Mouse (Mus musculus) T-helper 1 cell (primary cell): ENCODE measurements around the gene Gna11.

ENCODE experiments used
- in situ Hi-C: fragments of 300-600 bp; cut with MboI, MseI; formaldehyde crosslinking; loops from one replicate; pipeline ENCODE4 v1.15.1; 2025; ENCODE audit warnings: high pct_unique_total_duplicates

Gene Gna11

DNA sequence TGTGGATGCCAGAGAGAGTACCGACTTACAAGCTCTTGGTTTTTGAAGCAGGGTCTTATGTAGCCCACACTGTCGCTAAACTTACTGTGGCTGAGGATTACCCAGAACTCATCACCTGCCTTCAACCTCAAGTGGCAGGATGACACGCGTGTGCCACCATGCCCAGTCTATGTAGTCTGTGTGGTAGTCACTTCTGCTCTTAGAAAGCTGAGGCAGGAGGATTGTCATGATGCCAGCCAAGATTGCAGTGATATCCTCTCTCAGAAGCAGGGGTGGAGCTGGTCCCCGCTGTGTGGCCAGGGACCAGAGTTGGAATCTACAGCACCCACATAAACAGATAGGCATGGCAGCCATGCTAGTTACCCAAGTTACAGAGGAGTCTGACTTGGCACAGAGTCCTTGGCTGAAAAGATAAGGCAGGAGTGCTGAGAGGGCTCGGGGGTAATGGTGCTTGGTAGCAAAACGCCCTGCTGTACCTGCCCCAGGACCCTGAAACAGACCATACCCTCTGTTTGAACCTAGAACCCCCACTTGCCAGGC lies 59.4 kb downstream of the Gna11 start:
- in situ Hi-C loops = no loop called here

DNA sequence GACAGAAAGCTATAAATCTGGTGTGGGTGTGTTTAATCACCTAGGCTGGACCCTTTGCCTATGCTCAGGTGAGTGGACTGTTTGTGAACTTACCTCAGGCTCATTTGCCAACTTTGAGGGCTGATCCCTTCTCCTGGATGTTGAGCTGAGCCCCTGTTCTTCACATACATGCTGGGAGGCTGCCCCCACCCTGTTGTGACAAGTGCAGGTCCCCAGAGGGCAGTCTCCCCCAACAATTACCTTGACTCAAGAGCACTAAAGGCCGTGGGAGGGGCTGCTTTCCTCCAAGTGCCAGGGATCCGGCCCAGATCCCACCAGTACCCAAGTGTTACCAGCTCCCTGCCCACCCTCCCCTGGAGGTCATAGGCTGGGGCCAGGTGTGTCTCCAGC lies 59.9 kb downstream of the Gna11 start:
- in situ Hi-C loops = no loop called here

DNA sequence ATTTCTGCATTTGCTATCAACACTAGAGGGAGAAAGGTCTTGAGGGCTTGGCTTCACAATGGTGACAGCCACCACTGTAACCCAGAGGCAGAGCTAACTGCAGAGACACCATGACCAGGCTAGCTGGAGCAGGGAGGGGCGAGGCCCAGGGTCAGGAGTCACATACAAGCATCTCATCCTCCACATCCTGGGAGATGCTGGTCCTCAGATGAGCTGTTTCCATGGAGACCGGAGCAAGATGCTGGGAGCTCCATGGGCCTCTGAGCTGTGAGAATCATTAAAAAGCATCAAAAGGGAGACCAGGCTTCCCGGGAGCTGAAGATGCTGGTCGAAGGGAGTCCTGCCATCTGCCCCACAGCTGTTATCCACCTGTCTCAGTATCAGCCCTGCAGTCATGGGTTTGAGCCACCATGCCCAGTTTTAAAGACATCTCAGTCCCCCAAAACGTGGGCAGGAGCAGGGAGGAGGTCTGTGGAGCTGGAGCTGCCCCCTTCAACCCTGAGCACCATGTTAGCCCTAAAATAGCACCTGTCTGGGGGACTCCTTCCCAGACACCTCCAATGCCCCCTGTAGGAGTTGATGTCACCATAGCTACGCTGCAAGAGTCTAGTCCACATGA lies 60.4 kb downstream of the Gna11 start:
- in situ Hi-C loops = no loop called here

DNA sequence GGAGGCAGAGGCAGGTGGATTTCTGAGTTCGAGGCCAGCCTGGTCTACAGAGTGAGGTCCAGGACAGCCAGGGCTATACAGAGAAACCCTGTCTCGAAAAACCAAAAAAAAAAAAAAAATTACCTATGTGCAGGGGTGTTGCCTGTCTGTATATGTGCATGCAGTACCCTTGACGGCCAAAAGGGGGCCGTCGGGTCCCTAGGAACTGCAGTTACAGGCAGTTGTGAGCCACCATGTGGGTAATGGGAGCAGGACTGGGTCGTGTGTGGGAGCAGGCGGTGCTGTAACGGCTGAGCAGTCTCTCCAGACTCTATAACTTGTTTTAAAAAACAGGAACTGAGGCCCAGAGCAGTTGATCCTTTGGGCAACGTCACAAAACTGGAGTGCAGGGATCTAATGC lies 61.0 kb downstream of the Gna11 start:
- in situ Hi-C loops = no loop called here

DNA sequence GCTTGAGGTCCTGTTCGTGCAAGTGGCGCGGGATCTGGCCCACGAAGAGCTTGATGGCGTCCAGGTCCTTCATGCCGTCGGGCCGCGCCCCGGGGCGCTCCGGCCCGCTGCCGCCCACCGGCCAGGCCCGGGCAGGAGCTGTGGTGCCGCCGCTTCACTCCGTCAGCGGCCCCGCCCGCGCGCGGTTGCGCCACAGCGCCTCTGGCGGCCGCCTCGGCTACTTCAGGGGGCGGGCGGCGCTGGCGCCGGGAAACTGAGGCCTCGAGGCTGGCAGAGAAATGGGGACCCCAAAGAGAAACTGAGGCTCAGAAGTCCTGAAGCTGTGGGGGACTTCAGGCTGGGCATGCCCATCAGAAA lies 62.5 kb downstream of the Gna11 start, which contains the start of gene Celf5:
Gene Celf5 (minus strand): TSS at position 177 of the 357 bp plus-strand sequence.
- in situ Hi-C loops = no loop called here

DNA sequence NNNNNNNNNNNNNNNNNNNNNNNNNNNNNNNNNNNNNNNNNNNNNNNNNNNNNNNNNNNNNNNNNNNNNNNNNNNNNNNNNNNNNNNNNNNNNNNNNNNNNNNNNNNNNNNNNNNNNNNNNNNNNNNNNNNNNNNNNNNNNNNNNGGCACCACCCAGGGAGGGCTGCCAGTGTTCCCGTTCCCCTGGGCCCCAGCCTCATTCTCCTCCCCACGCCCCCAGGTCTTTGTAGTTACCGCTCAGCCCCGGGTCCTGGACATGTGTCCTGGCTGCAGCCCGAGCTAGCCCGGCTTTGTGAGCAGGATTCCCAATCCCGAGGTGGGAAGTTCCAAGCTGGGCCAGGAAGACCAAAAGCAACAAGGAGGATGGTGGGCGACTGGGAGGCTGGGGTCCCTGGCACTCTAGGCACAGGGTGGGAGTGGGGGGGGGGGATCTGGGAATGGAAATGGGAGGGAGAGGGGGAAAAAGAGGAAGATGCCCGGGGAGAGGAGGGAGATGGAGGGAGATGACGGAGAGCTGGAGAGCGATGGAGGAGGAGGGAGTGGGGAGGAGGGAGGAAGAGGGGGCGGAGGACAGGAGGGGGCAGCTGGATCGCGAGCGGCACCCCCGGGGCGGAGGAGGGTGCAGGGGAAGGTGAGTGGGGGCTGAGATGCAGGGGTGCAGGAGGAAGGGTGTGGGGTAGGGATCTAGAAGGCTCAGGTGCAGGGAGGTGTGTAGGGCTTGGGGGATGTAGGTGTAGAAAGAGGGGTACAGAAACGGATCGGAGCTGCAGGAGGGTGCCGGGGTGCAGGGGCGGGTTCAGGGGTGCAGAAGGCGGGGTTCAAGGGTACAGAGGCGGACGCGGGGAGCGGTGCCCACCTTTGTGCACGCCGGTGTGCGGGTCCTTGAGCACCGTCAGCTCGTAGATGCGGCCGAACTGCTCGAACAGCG lies 63.1 kb downstream of the Gna11 start:
- in situ Hi-C loops = no loop called here
